Mouse (Mus musculus) c-Kit-negative CD71-positive TER-119-positive erythroid progenitor cells, embryonic 14.5 days (primary cell): ENCODE measurements around the gene Aicda.
"Not testable (repeated sequence)": the region's sequence is repeated elsewhere in the genome, so short reads cannot be mapped to it uniquely, and the experiment has no call there.

Source experiments
- DNase-seq: peaks from one replicate; pipeline ENCODE4 v3.0.0-alpha.2; 2013; ENCODE audit warnings: low read depth, low spot score

Aicda gene

DNA sequence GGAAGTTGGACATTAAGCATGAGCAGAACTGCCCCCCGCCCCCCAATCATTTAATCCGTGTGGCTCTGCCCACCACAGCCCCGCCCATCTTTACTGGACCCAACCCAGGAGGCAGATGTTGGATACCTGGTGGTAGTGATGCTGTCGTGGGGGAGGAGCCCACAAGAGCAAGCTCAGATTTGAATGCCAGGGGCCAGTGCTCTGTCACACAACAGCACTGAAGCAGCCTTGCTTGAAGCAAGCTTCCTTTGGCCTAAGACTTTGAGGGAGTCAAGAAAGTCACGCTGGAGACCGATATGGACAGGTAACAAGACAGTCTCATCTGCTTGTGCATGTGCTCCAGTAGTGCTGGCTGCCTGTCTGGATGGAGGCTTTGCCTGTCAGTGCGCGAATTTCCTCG, at the start of gene Aicda:
TSS of gene Aicda (plus strand) at position 196 of the 400 bp plus-strand sequence.
- DNase-seq: no peak

GRCm38 (mm10) chr6:122505041-122505440, 48.6 kb upstream of the Aicda start:
- DNase-seq: no peak

DNA sequence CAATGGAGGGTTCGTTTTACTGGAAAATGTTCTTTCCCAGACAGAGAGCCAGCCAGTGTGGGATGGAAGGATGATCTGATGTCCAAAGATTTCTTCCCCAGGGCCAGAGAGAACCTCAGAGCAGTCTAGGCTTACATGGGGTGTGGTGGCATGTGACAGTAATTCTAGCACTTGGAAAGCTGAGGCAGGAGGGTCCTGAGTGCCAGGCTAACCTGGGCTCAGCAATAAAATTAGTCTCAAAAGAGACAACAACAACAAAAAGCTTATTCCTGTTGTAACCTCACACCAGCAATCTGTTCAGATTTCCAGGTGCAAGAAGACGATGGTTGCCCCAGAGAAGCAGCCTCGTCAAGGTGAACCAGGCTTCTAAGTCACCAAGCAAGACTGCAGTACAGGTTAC, 48.1 kb upstream of the Aicda start, which contains the start of gene Mfap5:
TSS of gene Mfap5 (plus strand) at position 301 of the 400 bp plus-strand sequence.
- DNase-seq: no peak

DNA sequence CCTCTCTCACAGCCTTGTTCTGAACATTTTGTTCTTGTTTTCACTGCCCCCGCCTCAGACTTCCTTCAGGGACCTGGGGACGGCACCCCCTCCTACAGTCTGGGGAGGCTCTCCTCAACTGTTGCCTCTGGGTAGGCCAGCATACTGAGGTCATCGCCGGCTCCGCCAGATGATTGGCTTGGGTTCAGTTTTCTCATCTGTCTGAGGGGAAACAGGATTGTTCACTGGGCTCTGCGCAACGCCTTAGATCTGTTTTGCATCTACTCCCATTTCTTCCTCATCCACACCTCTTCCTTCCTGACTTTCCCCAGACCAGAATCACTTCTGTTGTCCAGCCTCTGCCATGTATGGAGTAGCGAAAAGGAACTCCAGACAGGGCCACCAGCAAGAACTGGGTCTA, 45.1 kb upstream of the Aicda start:
- no peak for DNase-seq

DNA sequence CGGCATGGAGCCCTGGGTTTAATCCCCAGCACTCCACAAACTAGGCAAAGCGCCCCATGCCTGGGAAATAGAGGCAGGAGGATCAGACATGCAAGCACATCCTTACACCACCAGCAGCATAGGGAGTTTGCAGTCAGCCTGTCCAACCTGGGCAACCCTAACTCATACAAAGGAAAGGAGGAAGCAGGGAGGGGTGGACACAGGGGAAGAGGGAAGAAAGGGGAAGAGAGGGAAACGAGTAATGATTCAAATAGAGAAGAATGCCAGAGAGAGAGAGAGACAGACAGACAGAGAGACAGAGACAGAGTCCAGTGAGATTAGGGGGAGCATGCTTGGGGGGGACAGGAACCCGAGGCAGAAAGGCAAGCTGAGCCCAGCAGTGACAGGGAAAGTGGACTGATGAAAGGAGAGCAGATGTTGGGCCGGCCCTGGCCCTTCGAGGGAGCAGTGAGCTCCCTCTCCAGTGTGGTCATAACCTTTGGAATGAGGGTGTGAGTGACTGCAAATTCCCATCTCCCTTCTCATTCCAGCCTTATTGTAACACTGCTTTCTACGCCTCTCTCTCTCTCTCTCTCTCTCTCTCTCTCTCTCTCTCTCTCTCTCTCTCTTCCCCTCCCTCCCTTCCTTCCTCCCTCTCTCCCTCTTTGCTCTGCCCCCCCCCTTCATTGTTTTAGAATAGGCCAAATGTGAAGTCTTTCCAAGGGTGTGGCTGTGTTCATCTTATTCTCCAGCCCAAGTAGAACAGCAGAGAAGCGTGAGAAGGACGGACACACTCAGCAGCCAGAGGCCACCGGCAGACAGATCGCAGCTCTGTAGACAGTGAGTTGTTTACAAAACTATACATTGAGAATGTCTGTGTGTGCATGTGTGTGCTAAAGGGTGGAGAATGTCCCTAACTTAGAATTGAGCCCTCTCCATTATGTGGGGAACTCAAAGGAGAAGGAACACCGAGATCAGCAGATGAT, 40.4 kb upstream of the Aicda start:
- no peak for DNase-seq

DNA sequence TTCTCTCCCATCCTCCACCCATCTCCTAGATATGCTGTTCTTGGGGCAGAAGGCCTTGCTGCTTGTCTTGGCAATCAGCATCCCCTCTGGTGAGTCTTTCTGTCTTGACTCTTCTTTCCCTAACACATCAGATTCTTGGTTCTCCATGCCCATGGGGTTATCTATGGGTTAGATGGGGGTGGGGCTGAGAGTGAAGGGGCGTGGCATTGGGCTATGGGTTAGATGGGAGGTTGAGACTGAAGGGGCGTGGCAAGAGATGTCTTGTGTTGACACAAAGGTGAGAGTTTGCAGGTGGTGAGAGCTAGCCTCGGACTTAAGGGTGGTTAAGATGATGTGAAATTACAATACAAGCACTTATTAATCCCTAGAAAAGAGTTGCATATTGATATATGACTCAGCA, 39.3 kb upstream of the Aicda start:
- no peak for DNase-seq

- DNase-seq: not testable (repeated sequence)
Measured at GRCm38 (mm10) chr6:122515762-122516161, 37.8 kb upstream of the Aicda start.

GRCm38 (mm10) chr6:122517668-122518067, 35.9 kb upstream of the Aicda start:
- no peak for DNase-seq

- DNase-seq: no peak
Measured at GRCm38 (mm10) chr6:122519384-122519783, 34.2 kb upstream of the Aicda start.

DNA sequence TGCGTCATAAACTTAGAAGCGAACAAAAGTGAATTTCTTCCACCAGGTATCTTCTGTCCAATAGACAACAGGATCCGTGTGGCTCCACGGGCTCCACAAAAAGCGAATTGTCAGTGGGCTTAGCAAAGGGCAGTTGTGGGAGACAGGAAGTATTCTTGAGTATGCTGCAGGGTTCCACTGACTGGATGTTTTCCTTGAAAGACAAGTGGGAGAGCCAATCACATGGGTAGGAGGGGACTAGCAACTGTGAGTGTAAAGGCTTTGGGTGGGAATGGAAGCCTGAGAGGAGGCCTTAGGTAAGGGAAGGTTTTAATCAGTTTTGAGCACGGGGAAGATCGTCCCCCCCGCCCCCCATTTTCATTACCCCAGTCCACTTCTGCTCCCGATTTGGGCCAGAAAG, 31.0 kb upstream of the Aicda start:
- no peak for DNase-seq

DNA sequence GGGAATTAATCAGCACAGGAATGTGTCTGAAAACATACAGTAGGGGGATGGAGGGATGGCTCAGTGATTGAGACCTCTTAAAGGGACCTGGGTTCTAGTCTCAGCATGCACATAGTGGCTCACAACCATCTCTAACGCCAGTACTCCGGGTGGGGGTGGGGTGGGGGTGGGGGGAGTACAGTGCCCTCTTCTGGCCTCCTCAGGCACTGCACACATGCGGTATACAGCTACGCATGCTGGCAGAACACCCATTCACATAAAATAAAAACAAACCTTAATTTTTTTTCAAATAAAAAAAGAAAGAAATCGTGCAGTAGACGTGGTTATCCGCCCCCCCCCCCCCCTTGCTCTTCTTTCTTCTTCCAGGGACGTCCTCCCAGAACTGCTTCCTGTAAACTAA, 30.3 kb upstream of the Aicda start:
- no peak for DNase-seq

GRCm38 (mm10) chr6:122527596-122527995, 26.0 kb upstream of the Aicda start:
- no peak for DNase-seq

DNA sequence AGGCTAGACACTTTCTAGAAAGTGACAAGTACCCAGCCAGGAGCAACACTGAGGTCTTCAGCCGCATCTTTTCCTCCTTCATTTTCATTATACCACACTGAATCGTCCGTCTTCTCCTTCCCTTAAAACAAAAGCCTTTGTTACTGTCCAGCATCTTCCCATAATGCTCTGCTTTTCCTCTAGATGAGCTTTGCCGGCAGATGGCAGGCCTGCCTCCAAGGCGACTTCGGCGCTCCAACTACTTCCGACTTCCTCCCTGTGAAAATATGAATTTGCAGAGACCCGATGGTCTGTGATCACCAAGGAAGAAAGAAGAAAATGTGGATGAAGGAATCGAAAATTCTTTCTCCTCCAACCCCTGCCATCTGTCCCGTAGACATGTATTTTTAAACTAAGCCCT, 25.5 kb upstream of the Aicda start:
- no peak for DNase-seq

GRCm38 (mm10) chr6:122531466-122532174, 22.0 kb upstream of the Aicda start:
- no peak for DNase-seq

DNA sequence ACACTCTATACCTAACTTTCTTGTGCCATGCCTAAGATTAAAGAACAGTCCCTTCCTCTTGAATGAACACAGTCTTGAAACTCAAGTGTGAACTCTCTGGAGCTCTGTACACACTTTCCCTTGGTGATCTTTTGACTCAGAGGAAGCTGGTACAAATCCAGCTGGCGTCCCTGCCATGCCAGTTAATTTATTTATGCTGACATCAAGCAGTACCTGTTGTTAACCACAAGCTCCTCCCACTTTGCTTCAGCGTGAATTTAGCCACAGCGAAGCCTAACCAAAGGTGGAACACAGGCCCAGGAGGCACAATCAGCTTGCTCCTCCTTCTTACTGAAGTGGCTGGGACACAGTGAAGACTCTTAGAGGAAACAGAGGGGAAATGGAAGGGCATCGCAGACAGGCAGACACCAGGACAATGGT, 20.7 kb upstream of the Aicda start:
- no peak for DNase-seq

DNA sequence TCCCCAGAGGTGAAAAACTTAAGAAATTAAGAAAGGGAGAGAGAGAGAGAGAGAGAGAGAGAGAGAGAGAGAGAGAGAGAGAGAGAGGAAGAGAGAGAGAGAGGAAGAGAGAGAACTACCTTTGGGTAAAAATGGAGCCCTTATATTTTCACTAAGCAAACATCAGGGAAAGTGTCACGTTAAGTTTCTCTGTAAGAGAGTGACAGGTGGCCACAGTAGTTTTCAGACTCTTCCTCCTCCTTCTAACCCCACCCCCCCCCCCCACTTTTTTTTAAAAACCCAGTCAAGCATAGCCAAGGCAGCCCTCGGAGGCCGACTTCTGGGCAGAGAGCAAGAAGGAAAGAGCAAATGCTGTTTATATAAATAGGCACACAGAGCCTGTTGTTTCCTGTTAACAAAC, 19.6 kb upstream of the Aicda start:
- no peak for DNase-seq

DNA sequence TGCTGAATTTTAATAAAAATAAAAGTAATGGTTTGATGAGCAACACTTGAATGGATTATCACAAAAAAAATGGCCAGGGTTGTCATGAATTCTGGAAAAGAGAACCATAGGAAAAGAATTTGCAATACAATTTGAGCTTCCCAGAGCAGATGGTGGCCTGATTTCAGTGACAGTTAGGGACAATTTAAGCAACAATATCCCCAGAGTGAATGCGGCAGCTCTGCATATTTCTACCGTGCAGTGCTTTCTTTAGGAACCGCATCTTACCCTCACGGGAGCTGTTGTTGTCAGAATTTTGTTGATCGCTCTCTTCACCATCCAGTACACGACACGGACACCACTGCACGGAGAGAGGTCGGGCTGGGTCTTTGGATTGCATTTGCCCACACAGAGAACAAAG, 14.0 kb upstream of the Aicda start:
- no peak for DNase-seq

DNA sequence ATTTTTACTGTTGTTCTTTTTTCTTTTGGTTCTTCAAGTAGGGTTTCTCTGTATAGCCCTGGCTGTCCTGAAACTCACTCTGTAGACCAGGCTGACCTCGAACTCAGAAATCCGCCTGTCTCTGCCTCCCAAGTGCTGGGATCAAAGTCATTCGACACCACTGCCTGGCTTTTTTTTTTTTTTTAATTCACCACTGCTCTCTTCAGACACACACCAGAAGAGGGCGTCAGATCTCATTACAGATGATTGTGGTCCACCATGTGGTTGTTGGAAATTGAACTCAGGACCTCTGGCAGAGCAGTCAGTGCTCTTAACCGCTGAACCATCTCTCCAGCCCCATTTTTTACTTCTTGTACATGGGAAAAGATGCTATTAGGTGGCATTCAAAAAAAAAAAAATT, 11.1 kb upstream of the Aicda start:
- DNase-seq: not testable (repeated sequence)

DNA sequence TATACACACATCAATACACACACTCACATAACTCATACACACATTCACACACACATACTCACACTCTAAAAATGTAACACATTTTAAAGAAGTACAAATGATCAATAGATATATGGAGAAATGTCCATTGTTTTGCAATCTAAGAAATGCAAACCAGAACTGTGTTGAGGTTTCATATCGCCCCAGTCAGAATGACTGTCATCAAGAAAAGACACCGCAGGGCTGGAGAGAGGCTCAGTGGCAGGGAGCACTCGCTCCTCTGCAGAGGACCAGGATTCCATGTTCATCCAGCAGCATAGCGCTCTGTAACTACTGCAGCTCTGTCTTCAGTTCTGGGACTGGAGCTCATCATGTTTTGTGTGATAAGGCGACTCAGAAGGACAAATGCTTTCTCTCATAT, 10.0 kb upstream of the Aicda start:
- no peak for DNase-seq

DNA sequence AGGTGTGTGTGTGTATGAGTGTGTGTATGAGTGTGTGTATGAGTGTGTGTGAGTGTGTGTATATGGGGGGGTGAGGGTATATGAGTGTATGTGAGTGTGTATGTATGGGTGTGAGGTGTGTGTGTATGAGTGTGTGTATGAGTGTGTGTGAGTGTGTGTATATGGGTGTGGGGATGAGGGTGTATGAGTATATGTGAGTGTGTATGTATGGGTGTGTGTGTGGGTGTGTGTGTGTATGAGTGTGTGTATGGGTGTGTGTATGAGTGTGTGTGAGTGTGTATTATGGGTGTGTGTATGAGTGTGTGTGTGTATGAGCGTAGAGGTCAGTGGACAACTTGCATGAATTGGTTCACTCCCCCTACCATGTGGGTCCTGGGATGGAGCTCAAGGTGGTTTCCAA, 8.9 kb upstream of the Aicda start:
- no peak for DNase-seq

DNA sequence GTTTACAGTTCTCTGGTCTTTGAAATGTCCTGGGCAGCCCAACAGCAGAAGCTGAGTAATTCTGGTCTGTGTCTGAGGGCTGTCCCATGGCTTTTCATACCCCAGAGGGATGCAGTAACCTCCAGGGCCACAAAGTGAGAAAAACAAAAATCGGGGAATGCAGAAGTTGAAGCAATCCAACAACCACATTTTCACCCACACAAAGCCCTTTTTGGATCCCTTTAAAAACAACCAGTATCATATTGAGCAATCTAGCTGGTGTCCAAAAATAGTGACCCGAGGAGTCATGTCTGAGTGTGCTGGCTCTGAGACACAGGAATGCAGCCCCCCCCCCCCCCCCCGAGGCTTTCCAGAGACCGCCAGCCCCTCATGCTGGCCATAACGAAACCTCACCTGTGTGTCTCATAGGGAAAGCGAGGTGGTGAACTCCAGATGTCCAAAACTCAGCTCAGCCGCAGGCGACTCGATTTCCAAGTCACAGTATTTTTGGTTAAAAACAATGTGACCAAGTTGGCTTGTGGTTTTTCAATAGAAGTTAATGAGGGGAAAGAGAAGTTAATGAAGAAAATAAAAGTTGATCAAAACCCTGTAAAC, 8.2 kb upstream of the Aicda start:
- no peak for DNase-seq

GRCm38 (mm10) chr6:122545948-122546347, 7.7 kb upstream of the Aicda start:
- no peak for DNase-seq
